Mouse (Mus musculus) layer of hippocampus, adult 11-12 months (tissue): ENCODE results near the gene Fam43a.

ENCODE experiments used
- DNase-seq: peaks from one replicate; pipeline ENCODE4 v3.0.0; 2022; ENCODE audit warnings: low spot score

The Fam43a gene

GRCm38 (mm10) chr16:30599491-30600268, at the start of gene Fam43a:
TSS of gene Fam43a (plus strand) at chr16:30599723.
- DNase-seq: peak; percentile 81

- peak; percentile 80 for DNase-seq
These were observed 49.4 kb upstream of the Fam43a start for GRCm38 (mm10) chr16:30549966-30550747.

- no peak for DNase-seq
These were observed 48.8 kb upstream of the Fam43a start, which contains the start of gene Tmem44 for GRCm38 (mm10) chr16:30550748-30551192. TSS of gene Tmem44 (minus strand) at chr16:30550842.

DNA sequence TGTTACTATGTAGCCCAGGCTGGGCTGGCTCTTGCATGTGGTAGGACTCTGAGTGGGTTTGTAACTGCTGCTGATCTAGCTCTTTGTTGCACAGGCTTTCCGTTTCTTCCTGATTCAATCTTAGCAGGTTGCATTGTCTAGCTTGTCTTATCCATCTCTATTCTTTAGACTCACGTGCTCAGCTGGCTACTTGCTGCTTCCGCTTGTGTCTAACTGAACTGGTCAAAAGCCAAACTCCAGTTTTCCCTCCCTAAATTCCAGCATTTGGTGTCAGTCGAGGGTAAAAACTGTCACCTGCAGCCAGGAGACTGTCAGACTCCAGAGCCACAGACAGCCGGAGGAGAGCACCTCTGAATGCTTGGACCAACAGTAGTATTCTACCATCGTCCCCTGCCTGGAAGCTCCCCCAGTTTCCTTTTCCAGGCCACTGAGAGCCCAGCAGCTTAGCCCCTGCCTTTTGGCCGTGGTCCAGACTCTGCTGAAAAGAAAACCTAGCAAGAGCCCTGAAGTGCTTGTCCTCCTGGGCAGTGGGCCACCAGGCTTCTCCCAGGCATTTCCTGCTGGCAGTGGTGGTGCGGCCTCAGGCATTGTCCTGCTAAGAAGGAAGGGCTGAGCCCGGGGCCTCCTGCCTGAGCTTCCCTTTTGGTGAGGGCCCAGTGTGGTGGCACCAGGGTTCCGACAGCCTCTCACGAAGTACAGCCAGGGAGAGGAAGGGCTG, 46.7 kb upstream of the Fam43a start:
- DNase-seq: peak; percentile 73

DNA sequence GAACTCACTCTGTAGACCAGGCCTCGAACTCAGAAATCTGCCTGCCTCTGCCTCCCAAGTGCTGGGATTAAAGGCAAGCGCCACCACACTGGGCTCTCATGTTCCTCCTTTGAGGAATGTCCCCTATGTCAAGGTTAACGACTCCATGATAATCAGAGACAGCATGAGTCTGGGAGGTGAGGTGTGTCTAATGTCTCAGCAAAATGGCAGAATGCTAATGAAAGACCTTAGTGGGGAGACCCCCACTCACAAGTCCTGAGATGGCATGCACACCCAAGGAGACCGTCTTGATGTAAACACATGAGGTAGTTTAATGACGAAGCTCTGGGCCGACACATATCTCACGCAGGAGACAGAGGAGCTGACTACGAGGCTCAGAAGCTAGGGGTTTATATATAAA, 45.4 kb upstream of the Fam43a start:
- DNase-seq: no peak

DNA sequence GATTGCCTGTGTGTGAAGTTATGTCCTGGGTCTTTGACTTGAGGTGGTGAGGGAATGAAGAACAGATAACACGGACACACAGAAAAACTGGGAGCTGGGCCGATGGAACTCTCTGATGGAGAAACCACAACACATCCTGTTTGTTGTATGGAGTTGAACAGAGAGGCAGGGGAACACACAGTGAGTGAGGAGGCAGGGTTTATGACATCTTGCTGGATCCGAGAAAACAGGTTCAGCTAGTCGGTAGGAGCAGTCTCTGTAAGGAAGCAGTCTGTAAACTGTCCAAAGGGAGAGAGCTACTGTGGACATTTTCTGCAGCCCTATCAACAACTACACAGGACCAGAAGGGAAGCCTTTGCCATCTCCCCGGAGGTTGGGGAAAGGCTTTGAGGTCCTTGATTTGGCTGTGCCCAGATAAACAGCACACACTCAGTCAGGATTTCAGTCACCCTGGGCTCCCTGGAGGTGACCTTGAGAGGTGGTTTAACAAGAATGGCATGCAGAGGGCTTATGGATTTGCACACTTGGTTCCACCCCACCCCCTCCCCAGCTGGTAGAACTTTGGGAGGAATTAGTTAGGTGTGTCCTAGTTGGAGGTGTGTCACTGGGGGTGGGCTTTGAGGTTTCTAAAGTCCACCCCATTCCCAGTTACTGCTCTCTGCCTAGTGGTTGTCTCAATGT, 40.1 kb upstream of the Fam43a start:
- no peak for DNase-seq

GRCm38 (mm10) chr16:30560601-30561000, 38.9 kb upstream of the Fam43a start:
- DNase-seq: no peak

GRCm38 (mm10) chr16:30565631-30566030, 33.9 kb upstream of the Fam43a start:
- DNase-seq: no peak

- DNase-seq: no peak
These were observed 29.4 kb upstream of the Fam43a start for GRCm38 (mm10) chr16:30570173-30570572.

DNA sequence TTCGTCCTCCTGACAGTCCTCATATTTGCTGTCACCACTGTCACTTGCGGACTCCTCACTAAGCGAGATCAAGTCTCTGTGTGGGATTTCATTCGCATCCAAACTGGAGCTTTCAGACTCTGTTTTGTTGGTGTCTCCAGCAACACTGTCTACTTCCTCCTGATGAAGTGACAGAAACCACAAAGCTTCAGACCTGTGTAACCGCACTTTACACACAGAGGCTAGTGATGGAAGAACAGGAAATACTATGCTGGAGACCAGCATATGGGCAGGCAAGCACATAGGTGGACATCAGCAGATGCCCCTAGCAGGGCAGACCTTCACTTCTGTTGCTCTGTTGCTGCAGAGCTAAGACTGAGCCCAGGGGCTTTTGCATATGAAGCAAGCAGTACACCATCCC, 28.1 kb upstream of the Fam43a start:
- no peak for DNase-seq

- DNase-seq: no peak
These were observed 27.3 kb upstream of the Fam43a start for GRCm38 (mm10) chr16:30572239-30572638.

- no peak for DNase-seq
These were observed 23.7 kb upstream of the Fam43a start for GRCm38 (mm10) chr16:30575815-30576214.

DNA sequence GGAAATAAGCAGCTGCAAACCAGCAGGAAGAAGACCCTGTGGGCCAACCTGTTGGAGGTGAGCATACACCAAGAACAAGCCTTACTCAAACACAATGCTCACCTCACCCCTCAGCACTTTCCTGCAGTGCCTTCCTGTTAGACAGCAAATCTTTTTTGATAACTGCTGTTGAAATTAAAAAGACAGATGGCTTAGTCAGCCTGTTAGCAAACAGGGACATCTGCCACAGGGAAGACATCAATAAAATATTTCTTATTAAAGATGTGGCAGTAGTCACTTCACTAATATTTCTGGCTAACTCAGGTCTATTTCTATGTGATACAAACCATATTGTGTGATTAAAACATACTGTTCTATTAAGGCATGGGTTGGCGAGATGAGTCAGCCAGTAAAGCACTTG, 23.1 kb upstream of the Fam43a start:
- DNase-seq: no peak

DNA sequence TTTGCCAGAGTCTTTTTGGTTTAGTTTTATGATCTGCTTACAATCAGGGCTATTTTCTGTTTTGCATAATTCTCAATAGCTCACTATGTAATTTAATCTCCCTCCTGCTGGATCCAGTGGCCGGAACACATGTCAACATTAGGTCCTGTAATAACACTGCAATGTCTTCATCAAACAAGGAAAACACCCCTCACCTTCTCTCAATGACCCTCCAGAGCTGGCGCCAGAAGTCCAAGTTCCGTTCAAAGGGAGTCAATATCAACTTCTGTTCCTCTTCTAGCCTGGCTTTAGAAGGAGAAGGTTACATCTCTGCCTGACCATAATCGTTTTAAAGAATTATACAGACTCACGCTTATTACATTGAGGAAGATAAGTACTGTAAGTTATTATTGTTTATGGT, 18.8 kb upstream of the Fam43a start:
- no peak for DNase-seq

GRCm38 (mm10) chr16:30586935-30587493, 12.5 kb upstream of the Fam43a start:
- no peak for DNase-seq

DNA sequence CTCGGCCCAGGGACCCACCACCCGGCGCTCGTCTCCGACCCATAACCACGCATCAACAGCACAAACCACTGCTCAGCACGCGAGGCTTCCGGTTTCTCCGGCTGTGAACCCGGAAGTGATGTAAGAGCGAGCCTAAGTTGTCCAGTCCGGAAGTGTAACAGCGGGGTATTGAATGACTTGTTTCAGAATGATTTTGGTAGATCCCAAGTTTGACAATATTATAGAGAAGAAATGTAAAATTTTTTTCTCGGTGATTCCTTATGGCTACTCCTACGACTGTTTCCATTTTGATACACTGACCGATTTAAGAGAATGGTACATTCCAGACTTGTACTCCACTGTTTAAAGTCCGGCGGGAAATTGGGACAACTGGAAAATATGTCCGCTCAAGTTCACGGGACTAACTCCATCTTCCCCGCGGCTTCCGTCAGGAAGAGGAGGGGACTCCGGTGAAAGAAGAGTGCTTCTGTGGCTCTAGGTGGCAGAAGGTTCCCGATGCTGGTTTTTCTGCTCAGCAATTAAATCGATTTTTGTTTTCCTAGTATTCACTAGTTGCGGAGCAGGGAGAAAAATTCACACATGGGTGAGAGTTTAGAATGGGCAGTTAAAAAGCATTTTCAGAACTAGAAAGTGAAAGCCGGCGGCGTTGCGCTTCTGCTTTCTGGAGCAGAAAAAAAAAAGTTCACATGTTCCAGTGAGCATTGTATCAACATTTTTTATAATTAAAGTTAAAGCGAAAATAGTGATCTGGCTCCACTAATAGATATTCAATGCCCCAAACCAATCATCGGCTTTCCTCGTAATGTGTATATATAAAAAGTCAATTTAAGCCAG, 11.8 kb upstream of the Fam43a start, which contains the start of gene Lsg1:
Gene Lsg1, minus strand, starts transcription at position 99 of the 834 bp plus-strand sequence.
- DNase-seq: peak; percentile 85

- DNase-seq: no peak
These were observed 9.0 kb upstream of the Fam43a start for GRCm38 (mm10) chr16:30590264-30591209.

DNA sequence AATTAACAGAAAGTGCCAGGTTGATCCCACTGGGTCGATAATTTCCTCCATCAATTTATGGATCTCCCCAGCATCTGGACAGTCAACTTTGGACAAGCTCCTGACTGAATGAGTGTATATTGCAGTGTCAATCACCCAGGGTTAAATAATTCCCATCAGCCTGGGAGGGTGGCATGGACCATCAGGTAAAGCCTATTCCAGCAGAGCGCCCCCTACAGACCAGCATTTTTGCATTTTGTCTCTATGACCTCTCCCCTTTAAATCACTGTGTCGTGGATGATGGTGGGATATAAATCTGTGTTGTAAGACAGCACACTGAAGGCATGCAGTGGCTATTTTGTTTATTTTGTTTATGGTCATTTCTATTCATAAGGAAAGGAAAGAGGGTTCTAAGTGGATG, 7.5 kb upstream of the Fam43a start:
- DNase-seq: no peak

GRCm38 (mm10) chr16:30595356-30595755, 4.2 kb upstream of the Fam43a start:
- no peak for DNase-seq
